ENCODE assay signal across 8 mouse cellular contexts in genomic region chr9:107612945-107613569, GRCm38 (mm10). TPM values are rescaled to one million over a fixed set of nuclear protein-coding genes. Genes with fewer than 3 reads are reported as not detected.
DNase-seq lines count a peak whose midpoint lies in the region; ATAC-seq and TF ChIP-seq lines count a peak whose summit lies in the region.

No protein-coding gene starts in this region.

- TF ChIP-seq POLR2A in brain, embryonic 14.5 days (IDR thresholded peaks at IDR 0.05; ENCODE audit: borderline replicate concordance, extremely low read depth, insufficient read depth, insufficient read length, poor library complexity, severe bottlenecking) = no peak

- H3K9ac ChIP-seq in kidney, embryonic 14.5 days (ENCODE audit: low read depth, low read length) = peak overlapping the region; percentile 29; the same call in 1 of the 2 replicates
- peak overlapping the region; percentile 83 for H3K9ac ChIP-seq in hindbrain, embryonic 13.5 days
- H3K9ac ChIP-seq in midbrain, embryonic 11.5 days (ENCODE audit: low read length) = peak overlapping the region; percentile 22

- ATAC-seq in kidney, embryonic 14.5 days (ENCODE audit: low FRiP score, low TSS enrichment) = peak; percentile 9
- ATAC-seq in hindbrain, embryonic 13.5 days (ENCODE audit: low FRiP score) = peak; percentile 23; the same call in 1 of the 2 replicates
- peak; percentile 15 for ATAC-seq in midbrain, embryonic 11.5 days (ENCODE audit: low FRiP score)

- peaks cover 21% of the 10 kb centered on the region for H3K4me1 ChIP-seq in kidney, embryonic 14.5 days (ENCODE audit: control insufficient read depth, insufficient read depth, low read length)
- H3K4me1 ChIP-seq in hindbrain, embryonic 13.5 days (replicated peaks) = peaks cover 52% of the 10 kb centered on the region
- H3K4me1 ChIP-seq in midbrain, embryonic 11.5 days (ENCODE audit: control insufficient read depth, insufficient read depth, low read length) = peaks cover 41% of the 10 kb centered on the region

- TF ChIP-seq CTCF in brain, embryonic 14.5 days (IDR thresholded peaks at IDR 0.05; ENCODE audit: borderline replicate concordance, extremely low read depth, insufficient read depth, insufficient read length) = peak; percentile 22; the same call in 1 of the 2 replicates

- peak overlapping the region; percentile 68 for H3K27ac ChIP-seq in kidney, embryonic 14.5 days (ENCODE audit: low read depth, low read length)
- peak overlapping the region; percentile 99 for H3K27ac ChIP-seq in hindbrain, embryonic 13.5 days
- peak overlapping the region; percentile 77 for H3K27ac ChIP-seq in midbrain, embryonic 11.5 days (ENCODE audit: low read depth, low read length)

- H3K4me2 ChIP-seq in kidney, embryonic 14.5 days (replicated peaks; ENCODE audit: low read depth, low read length) = peak overlapping the region; percentile 77
- H3K4me2 ChIP-seq in hindbrain, embryonic 13.5 days = peak overlapping the region; percentile 59
- peak overlapping the region; percentile 16; the same call in 1 of the 2 replicates for H3K4me2 ChIP-seq in midbrain, embryonic 11.5 days

- no peaks in the 10 kb centered on the region for H3K9me3 ChIP-seq in kidney, embryonic 14.5 days (ENCODE audit: control insufficient read depth, low read length)
- H3K9me3 ChIP-seq in hindbrain, embryonic 13.5 days = no peaks in the 10 kb centered on the region
- no peaks in the 10 kb centered on the region for H3K9me3 ChIP-seq in midbrain, embryonic 11.5 days (ENCODE audit: control insufficient read depth, low read length)

- H3K4me3 ChIP-seq in kidney, embryonic 14.5 days (ENCODE audit: low read length) = peak overlapping the region; percentile 38
- peak overlapping the region; percentile 34 for H3K4me3 ChIP-seq in hindbrain, embryonic 13.5 days
- H3K4me3 ChIP-seq in midbrain, embryonic 11.5 days (ENCODE audit: low read depth, low read length) = no peak overlapping the region

- no peak for DNase-seq in kidney, adult 9 months
- peak; percentile 73 for DNase-seq in brain, embryonic 14.5 days (ENCODE audit: low read depth)
- no peak for DNase-seq in midbrain, embryonic 11.5 days (ENCODE audit: low spot score, missing footprints)
- no peak for DNase-seq in right cerebral cortex, postnatal 25 days
- DNase-seq in cerebellum, adult 8-10 months = no peak
- no peak for DNase-seq in spleen, postnatal 4 days (ENCODE audit: low spot score in 2 of 2)

- H3K36me3 ChIP-seq in kidney, embryonic 14.5 days (ENCODE audit: control insufficient read depth, insufficient read depth, low read length) = peaks cover 40% of the 10 kb centered on the region
- peaks cover 38% of the 10 kb centered on the region for H3K36me3 ChIP-seq in hindbrain, embryonic 13.5 days
- peaks cover 34% of the 10 kb centered on the region for H3K36me3 ChIP-seq in midbrain, embryonic 11.5 days (ENCODE audit: control insufficient read depth, insufficient read depth, low read length)

- no peaks in the 10 kb centered on the region for H3K27me3 ChIP-seq in kidney, embryonic 14.5 days (ENCODE audit: control insufficient read depth, insufficient read depth, low read length)
- no peaks in the 10 kb centered on the region for H3K27me3 ChIP-seq in hindbrain, embryonic 13.5 days
- H3K27me3 ChIP-seq in midbrain, embryonic 11.5 days (ENCODE audit: control insufficient read depth, insufficient read depth, low read length) = no peaks in the 10 kb centered on the region

- WGBS in kidney, embryonic 14.5 days = 8% methylated on average over 12 of the region's 12 CpGs
- 13% methylated on average over 12 of the region's 12 CpGs for WGBS in hindbrain, embryonic 13.5 days
- 12% methylated on average over 12 of the region's 12 CpGs for WGBS in midbrain, embryonic 11.5 days

RNA-seq across cellular contexts. Expression of gene Sema3b, which starts 4.0 kb away (rescaled TPM):
- 6.4 and 9.5 TPM in 2 replicates for polyA plus RNA-seq in kidney, embryonic 14.5 days (2014; fragmentation: Nextera tagmentation; extraction: Ambion mirVana)
- 3.9 and 6.7 TPM in 2 replicates for polyA plus RNA-seq in brain, embryonic 14.5 days (2012; rRNA removed)
- 3.4 and 4.2 TPM in 2 replicates for polyA plus RNA-seq in hindbrain, embryonic 13.5 days (2015; fragmentation: Nextera tagmentation; extraction: Ambion mirVana)
- polyA plus RNA-seq in midbrain, embryonic 11.5 days (2014; fragmentation: Nextera tagmentation; extraction: Ambion mirVana) = 1.3 and 2.1 TPM in 2 replicates

RNA-seq across cellular contexts. Expression of gene Gnai2, which starts 22.1 kb away (rescaled TPM):
- polyA plus RNA-seq in kidney, embryonic 14.5 days (2014; fragmentation: Nextera tagmentation; extraction: Ambion mirVana) = 386 and 445 TPM in 2 replicates
- 488 and 561 TPM in 2 replicates for polyA plus RNA-seq in brain, embryonic 14.5 days (2012; rRNA removed)
- polyA plus RNA-seq in hindbrain, embryonic 13.5 days (2015; fragmentation: Nextera tagmentation; extraction: Ambion mirVana) = 335 and 338 TPM in 2 replicates
- 578 and 581 TPM in 2 replicates for polyA plus RNA-seq in midbrain, embryonic 11.5 days (2014; fragmentation: Nextera tagmentation; extraction: Ambion mirVana)

RNA-seq across cellular contexts. Expression of gene Ifrd2, which starts 25.6 kb away (rescaled TPM):
- 59.1 and 61.4 TPM in 2 replicates for polyA plus RNA-seq in kidney, embryonic 14.5 days (2014; fragmentation: Nextera tagmentation; extraction: Ambion mirVana)
- 21.4 and 29.6 TPM in 2 replicates for polyA plus RNA-seq in brain, embryonic 14.5 days (2012; rRNA removed)
- polyA plus RNA-seq in hindbrain, embryonic 13.5 days (2015; fragmentation: Nextera tagmentation; extraction: Ambion mirVana) = 11.8 and 14.1 TPM in 2 replicates
- polyA plus RNA-seq in midbrain, embryonic 11.5 days (2014; fragmentation: Nextera tagmentation; extraction: Ambion mirVana) = 24.2 and 28.2 TPM in 2 replicates

RNA-seq across cellular contexts. Expression of gene Hyal3, which starts 32.4 kb away (rescaled TPM):
- polyA plus RNA-seq in kidney, embryonic 14.5 days (2014; fragmentation: Nextera tagmentation; extraction: Ambion mirVana) = 0.84 and 1.5 TPM in 2 replicates
- polyA plus RNA-seq in brain, embryonic 14.5 days (2012; rRNA removed) = 1.2 and 1.6 TPM in 2 replicates
- 1.3 and 1.6 TPM in 2 replicates for polyA plus RNA-seq in hindbrain, embryonic 13.5 days (2015; fragmentation: Nextera tagmentation; extraction: Ambion mirVana)
- 0.33 and 0.47 TPM in 2 replicates for polyA plus RNA-seq in midbrain, embryonic 11.5 days (2014; fragmentation: Nextera tagmentation; extraction: Ambion mirVana)

RNA-seq across cellular contexts. Expression of gene Naa80, which starts 34.4 kb away (rescaled TPM):
- 16.0 and 18.4 TPM in 2 replicates for polyA plus RNA-seq in kidney, embryonic 14.5 days (2014; fragmentation: Nextera tagmentation; extraction: Ambion mirVana)
- polyA plus RNA-seq in brain, embryonic 14.5 days (2012; rRNA removed) = 28.8 and 32.4 TPM in 2 replicates
- polyA plus RNA-seq in hindbrain, embryonic 13.5 days (2015; fragmentation: Nextera tagmentation; extraction: Ambion mirVana) = 14.1 and 16.5 TPM in 2 replicates
- 8.4 and 11.1 TPM in 2 replicates for polyA plus RNA-seq in midbrain, embryonic 11.5 days (2014; fragmentation: Nextera tagmentation; extraction: Ambion mirVana)

Comparison
In these comparisons a context has a peak if more than half of its experiments do, and no peak if none do; other contexts are left out.
1. H3K4me2 ChIP-seq: peak in every context shown above with its lines; median percentile 77 in kidney, embryonic 14.5 days; 59 in hindbrain, embryonic 13.5 days; 16 in midbrain, embryonic 11.5 days.
2. H3K9ac ChIP-seq: peak in every context shown above with its lines; median percentile 83 in hindbrain, embryonic 13.5 days; 29 in kidney, embryonic 14.5 days; 22 in midbrain, embryonic 11.5 days.